Mouse (Mus musculus): ENCODE results near the gene Ctsr. TPM values are rescaled to one million over a fixed set of nuclear protein-coding genes. Genes with fewer than 3 reads are reported as not detected.

Gene Ctsr
- total RNA-seq (2023) = not detected

GRCm38 (mm10) chr13:61164156-61164555, at the start of gene Ctsr:
Gene Ctsr, minus strand, starts transcription at chr13:61164256.

GRCm38 (mm10) chr13:61203310-61203709, 39.3 kb upstream of the Ctsr start, which contains the start of gene Cts6:
Gene Cts6, minus strand, starts transcription at chr13:61203410.

Other genes with a start within 250 kb of the Ctsr start
- gene Gm49393, start 228.7 kb downstream of the Ctsr start, total RNA-seq (2023) = not detected
- not detected for gene Gm49391, start 227.7 kb downstream of the Ctsr start, total RNA-seq (2023)
- gene Ctla2a, start 227.6 kb downstream of the Ctsr start, total RNA-seq (2023) = 48.4 TPM
- gene Tpbpa, start 222.3 kb downstream of the Ctsr start, total RNA-seq (2023) = not detected
- gene Ctsj, start 158.3 kb downstream of the Ctsr start, total RNA-seq (2023) = not detected
- gene Ctsq, start 123.6 kb downstream of the Ctsr start, total RNA-seq (2023) = not detected
- not detected for gene Cts6, start 39.2 kb upstream of the Ctsr start, total RNA-seq (2023)
- not detected for gene Cts8, start 91.1 kb upstream of the Ctsr start, total RNA-seq (2023)
- gene Gm49398, start 124.6 kb upstream of the Ctsr start, total RNA-seq (2023) = not detected
- gene Cts7, start 193.9 kb upstream of the Ctsr start, total RNA-seq (2023) = not detected

Measured in CD4-positive naive resting alpha-beta T cell, adult 57 days (primary cell).